Mouse (Mus musculus): ENCODE measurements at regions not wholly inside any gene's neighbourhood (a gene's known extent, or its start where the extent isn't known, plus 50 kb on each side); places are given as distances from the start of the nearest gene placed in this dataset.

GRCm38 (mm10) chr6:126245431-126245830 is 78.7 kb upstream of the Ntf3 start:
- TF ChIP-seq CTCF (IDR thresholded peaks at IDR 0.05; ENCODE audit: low read depth), result no peak
- no peak for TF ChIP-seq EP300 (IDR thresholded peaks at IDR 0.05; ENCODE audit: low read depth)

Data from liver, embryonic 14.5 days (tissue).